Mouse (Mus musculus): ENCODE results near the gene Izumo1. TPM values are rescaled to one million over a fixed set of nuclear protein-coding genes. Genes with fewer than 3 reads are reported as not detected.

Gene Izumo1
- polyA plus RNA-seq (2014; fragmentation: Nextera tagmentation; extraction: Ambion mirVana), result 0.13 and 0.27 TPM in 2 replicates

DNA sequence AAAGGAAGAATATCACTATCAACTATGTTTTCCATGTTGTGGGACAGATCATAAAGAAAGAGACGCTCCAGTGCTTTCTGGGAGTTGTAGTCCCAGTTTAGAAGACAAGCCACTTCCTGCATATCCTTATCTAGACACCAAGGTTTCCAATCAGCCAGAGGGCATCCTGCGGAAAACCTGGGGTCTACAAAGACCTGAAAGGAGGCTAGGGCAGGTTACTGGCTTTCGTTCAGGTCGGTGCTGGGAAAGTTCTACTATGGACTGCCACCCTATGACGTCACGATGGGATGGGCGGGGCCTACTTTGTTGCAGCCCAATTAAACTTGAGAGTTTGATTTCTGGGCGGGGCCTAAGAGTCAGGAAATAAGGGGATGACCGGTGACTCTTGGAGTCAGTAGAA lies at the start of gene Izumo1:
TSS of gene Izumo1 (plus strand) at position 369 of the 400 bp plus-strand sequence.
- Histone ChIP-seq H3K9ac (ENCODE audit: low read length) (no peak within 1 kb of the TSS), H3K4me3 (ENCODE audit: low read depth, low read length) (no peak within 1 kb of the TSS), H3K36me3 (ENCODE audit: control insufficient read depth, insufficient read depth, low read length) (no peaks in the 10 kb centered on the region), H3K4me1 (replicated peaks; ENCODE audit: control insufficient read depth, insufficient read depth, low read length) (no peaks in the 10 kb centered on the region), H3K27ac (ENCODE audit: low read depth) (no peak within 1 kb of the TSS), H3K27me3 (replicated peaks; ENCODE audit: control insufficient read depth, insufficient read depth, low read length) (peaks cover 24% of the 10 kb centered on the region), H3K4me2 (ENCODE audit: low read length) (no peak within 1 kb of the TSS), H3K9me3 (ENCODE audit: control insufficient read depth, low read length) (no peaks in the 10 kb centered on the region)
- no peak for ATAC-seq (replicated peaks; ENCODE audit: low FRiP score, low TSS enrichment, low read depth)
- 29% methylated on average over 9 of the region's 9 CpGs for WGBS
- DNase-seq (ENCODE audit: low spot score), result no peak

DNA sequence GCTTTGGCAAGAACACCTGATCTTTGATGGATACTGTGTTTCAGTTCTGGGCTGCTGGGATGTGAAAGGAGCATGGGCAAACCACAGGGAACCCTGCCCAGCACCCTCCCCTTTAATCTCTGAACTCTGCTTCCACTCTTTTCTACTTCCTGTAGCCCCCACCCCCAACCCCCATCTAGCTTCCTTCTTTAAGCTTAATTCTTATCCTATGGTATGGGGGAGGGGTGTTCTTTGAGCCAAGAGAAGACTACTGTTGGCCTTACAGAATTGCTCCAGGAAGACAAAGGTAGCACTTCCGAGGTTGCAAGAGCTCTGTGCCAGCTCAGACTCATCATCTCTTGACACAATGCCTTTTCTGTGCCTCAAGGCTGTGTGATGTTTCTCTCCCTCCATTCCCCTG lies 49.6 kb upstream of the Izumo1 start:
- H3K9ac ChIP-seq (ENCODE audit: low read length), result no peak overlapping the region
- peaks cover 11% of the 10 kb centered on the region for H3K36me3 ChIP-seq (ENCODE audit: control insufficient read depth, insufficient read depth, low read length)
- no peaks in the 10 kb centered on the region for H3K27me3 ChIP-seq (replicated peaks; ENCODE audit: control insufficient read depth, insufficient read depth, low read length)
- no peak overlapping the region for H3K27ac ChIP-seq (ENCODE audit: low read depth)
- no peak for DNase-seq (ENCODE audit: low spot score)
- H3K4me3 ChIP-seq (ENCODE audit: low read depth, low read length), result no peak overlapping the region
- H3K4me1 ChIP-seq (replicated peaks; ENCODE audit: control insufficient read depth, insufficient read depth, low read length), result peaks cover 27% of the 10 kb centered on the region
- WGBS, result 53% methylated on average over 1 of the region's 1 CpGs
- H3K4me2 ChIP-seq (ENCODE audit: low read length), result no peak overlapping the region
- no peaks in the 10 kb centered on the region for H3K9me3 ChIP-seq (ENCODE audit: control insufficient read depth, low read length)
- no peak for ATAC-seq (replicated peaks; ENCODE audit: low FRiP score, low TSS enrichment, low read depth)

DNA sequence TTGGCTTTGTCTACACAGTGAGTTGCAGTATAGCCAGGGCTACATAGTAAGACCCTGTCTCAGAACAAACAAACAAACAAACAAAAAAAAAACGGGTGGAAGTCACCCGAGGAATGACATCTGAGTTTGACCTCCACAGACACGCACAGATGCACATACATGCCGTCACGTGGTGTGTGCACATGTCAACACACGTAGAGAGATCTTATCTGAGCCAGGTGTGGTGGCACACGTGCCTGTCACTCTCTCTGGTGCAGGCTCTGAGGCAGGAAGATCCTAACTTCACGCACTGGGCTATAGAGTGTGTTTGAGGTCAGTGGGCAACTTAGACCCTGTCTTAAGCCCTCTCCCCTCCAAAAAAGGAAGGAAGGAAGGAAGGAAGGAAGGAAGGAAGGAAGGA lies 47.7 kb upstream of the Izumo1 start:
- peaks cover 18% of the 10 kb centered on the region for H3K36me3 ChIP-seq (ENCODE audit: control insufficient read depth, insufficient read depth, low read length)
- no peak overlapping the region for H3K9ac ChIP-seq (ENCODE audit: low read length)
- peaks cover 19% of the 10 kb centered on the region for H3K4me1 ChIP-seq (replicated peaks; ENCODE audit: control insufficient read depth, insufficient read depth, low read length)
- H3K4me3 ChIP-seq (ENCODE audit: low read depth, low read length), result no peak overlapping the region
- no peaks in the 10 kb centered on the region for H3K27me3 ChIP-seq (replicated peaks; ENCODE audit: control insufficient read depth, insufficient read depth, low read length)
- ATAC-seq (replicated peaks; ENCODE audit: low FRiP score, low TSS enrichment, low read depth) (no peak), DNase-seq (ENCODE audit: low spot score) (no peak)
- no peak overlapping the region for H3K27ac ChIP-seq (ENCODE audit: low read depth)
- 82% methylated on average over 8 of the region's 8 CpGs for WGBS
- H3K4me2 ChIP-seq (ENCODE audit: low read length), result no peak overlapping the region
- no peaks in the 10 kb centered on the region for H3K9me3 ChIP-seq (ENCODE audit: control insufficient read depth, low read length)

GRCm38 (mm10) chr7:45574472-45575379 lies 46.9 kb upstream of the Izumo1 start:
- Histone ChIP-seq H3K4me3 (ENCODE audit: low read depth, low read length) (no peak overlapping the region), H3K27ac (ENCODE audit: low read depth) (no peak overlapping the region)
- no peak for DNase-seq (ENCODE audit: low spot score)

DNA sequence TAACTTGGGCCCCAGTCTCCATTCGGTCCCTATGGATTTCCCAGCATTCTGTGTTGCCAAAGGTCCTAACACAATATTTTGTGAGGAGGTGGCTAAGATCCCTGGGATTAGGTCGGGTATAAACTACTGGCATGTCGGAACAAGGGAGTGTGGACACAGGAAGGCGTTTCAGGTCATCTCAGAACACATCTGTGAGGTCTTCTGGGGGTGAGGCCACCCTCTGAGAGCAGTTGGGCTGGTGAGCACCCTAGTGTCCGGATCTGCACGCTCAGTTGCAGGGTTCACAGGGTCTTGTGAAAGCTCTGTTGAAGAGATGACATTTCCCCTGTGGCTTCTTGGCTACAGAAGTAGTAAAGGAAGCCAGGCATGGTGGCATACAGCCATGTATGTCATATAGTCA lies 35.7 kb upstream of the Izumo1 start:
- DNase-seq (ENCODE audit: low spot score), result no peak
- H3K4me2 ChIP-seq (ENCODE audit: low read length), result no peak overlapping the region
- no peaks in the 10 kb centered on the region for H3K27me3 ChIP-seq (replicated peaks; ENCODE audit: control insufficient read depth, insufficient read depth, low read length)
- H3K4me1 ChIP-seq (replicated peaks; ENCODE audit: control insufficient read depth, insufficient read depth, low read length), result no peaks in the 10 kb centered on the region
- no peaks in the 10 kb centered on the region for H3K9me3 ChIP-seq (ENCODE audit: control insufficient read depth, low read length)
- 91% methylated on average over 6 of the region's 6 CpGs for WGBS
- H3K27ac ChIP-seq (ENCODE audit: low read depth), result no peak overlapping the region
- H3K9ac ChIP-seq (ENCODE audit: low read length), result no peak overlapping the region
- H3K36me3 ChIP-seq (ENCODE audit: control insufficient read depth, insufficient read depth, low read length), result peaks cover 20% of the 10 kb centered on the region
- no peak for ATAC-seq (replicated peaks; ENCODE audit: low FRiP score, low TSS enrichment, low read depth)
- no peak overlapping the region for H3K4me3 ChIP-seq (ENCODE audit: low read depth, low read length)

More at GRCm38 (mm10) chr7:45574472-45575379, 46.9 kb upstream of the Izumo1 start:
- H3K4me1 ChIP-seq (replicated peaks; ENCODE audit: control insufficient read depth, insufficient read depth, low read length), result peaks cover 19% of the 10 kb centered on the region
- H3K27me3 ChIP-seq (replicated peaks; ENCODE audit: control insufficient read depth, insufficient read depth, low read length), result no peaks in the 10 kb centered on the region
- H3K9ac ChIP-seq (ENCODE audit: low read length), result no peak overlapping the region
- H3K36me3 ChIP-seq (ENCODE audit: control insufficient read depth, insufficient read depth, low read length), result peaks cover 18% of the 10 kb centered on the region
- WGBS, result 75% methylated on average over 15 of the region's 15 CpGs
- 0 out of 2 replicates have a peak overlapping the region, but pooled peaks have one; percentile 11 for H3K4me2 ChIP-seq (ENCODE audit: low read length)
- no peak; the same call in 1 of the 2 replicates for ATAC-seq (replicated peaks; ENCODE audit: low FRiP score, low TSS enrichment, low read depth)
- no peaks in the 10 kb centered on the region for H3K9me3 ChIP-seq (ENCODE audit: control insufficient read depth, low read length)

DNA sequence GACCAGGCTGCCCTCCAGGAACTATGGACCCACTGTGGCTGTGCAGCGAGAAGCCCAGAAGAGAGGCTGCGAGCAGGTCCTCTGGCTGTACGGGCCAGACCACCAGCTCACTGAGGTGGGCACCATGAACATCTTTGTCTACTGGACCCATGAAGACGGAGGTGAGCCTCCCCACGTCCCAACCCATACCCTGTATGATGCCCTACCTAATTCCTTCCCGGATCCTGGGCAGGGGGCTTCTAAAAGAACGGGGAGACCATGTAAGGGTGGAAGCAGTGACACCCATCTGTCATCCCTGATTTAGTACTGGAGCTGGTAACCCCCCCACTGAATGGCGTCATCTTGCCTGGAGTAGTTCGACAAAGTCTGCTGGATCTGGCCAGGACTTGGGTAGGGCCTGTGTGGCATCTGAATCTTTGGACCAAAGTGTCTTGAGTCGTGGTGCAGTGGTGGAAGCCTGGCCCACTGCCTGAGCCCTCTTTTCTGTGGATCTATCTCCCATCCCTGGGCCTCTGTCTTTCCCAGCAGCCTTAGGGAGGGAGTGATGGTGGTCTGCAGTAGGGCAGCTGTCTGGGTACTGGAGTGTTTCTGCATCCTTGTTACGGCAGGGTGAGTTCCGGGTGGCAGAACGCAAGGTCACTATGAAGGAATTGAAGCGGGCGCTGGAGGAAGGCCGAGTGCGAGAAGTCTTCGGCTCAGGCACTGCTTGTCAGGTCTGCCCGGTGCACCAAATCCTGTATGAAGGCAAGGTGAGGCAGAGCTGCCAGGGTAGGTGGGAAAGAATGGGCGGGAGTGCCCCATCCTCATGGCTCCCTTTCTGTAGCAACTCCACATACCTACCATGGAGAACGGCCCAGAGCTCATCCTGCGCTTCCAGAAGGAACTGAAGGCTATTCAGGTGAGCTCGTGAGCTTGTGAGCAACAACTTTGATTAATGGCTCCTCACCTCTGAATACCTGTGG lies 33.7 kb upstream of the Izumo1 start:
- ATAC-seq (replicated peaks; ENCODE audit: low FRiP score, low TSS enrichment, low read depth), result no peak
- Histone ChIP-seq H3K4me1 (replicated peaks; ENCODE audit: control insufficient read depth, insufficient read depth, low read length) (no peaks in the 10 kb centered on the region), H3K9ac (ENCODE audit: low read length) (no peak overlapping the region), H3K4me3 (ENCODE audit: low read depth, low read length) (no peak overlapping the region), H3K9me3 (ENCODE audit: control insufficient read depth, low read length) (no peaks in the 10 kb centered on the region), H3K4me2 (ENCODE audit: low read length) (no peak overlapping the region), H3K27ac (ENCODE audit: low read depth) (no peak overlapping the region), H3K27me3 (replicated peaks; ENCODE audit: control insufficient read depth, insufficient read depth, low read length) (no peaks in the 10 kb centered on the region), H3K36me3 (ENCODE audit: control insufficient read depth, insufficient read depth, low read length) (peaks cover 14% of the 10 kb centered on the region)
- 92% methylated on average over 23 of the region's 23 CpGs for WGBS
- DNase-seq (ENCODE audit: low spot score), result no peak

DNA sequence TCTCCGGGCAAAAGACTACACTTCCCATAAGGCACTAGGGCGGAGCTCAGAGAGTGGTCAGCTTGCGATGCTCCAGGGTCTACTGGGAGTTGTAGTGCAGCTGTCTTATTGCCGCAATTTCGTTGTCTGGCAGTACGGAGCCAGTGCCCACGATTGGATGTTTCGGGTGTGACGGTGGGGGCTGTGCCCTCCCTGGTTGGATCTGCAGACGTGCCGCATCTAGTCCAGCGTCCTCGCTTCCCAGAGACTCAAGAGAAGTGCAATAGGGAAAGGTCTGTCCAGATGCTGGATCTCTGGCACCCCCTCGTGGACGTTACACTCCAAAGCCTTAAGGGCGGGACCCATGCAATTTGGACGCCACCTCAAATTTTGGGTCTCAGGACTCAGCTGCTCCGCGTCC lies 32.4 kb upstream of the Izumo1 start:
- Histone ChIP-seq H3K9me3 (ENCODE audit: control insufficient read depth, low read length) (no peaks in the 10 kb centered on the region), H3K4me2 (ENCODE audit: low read length) (peak overlapping the region; percentile 40), H3K27ac (ENCODE audit: low read depth) (no peak overlapping the region), H3K9ac (ENCODE audit: low read length) (no peak overlapping the region), H3K27me3 (replicated peaks; ENCODE audit: control insufficient read depth, insufficient read depth, low read length) (no peaks in the 10 kb centered on the region), H3K36me3 (ENCODE audit: control insufficient read depth, insufficient read depth, low read length) (peaks cover 14% of the 10 kb centered on the region), H3K4me1 (replicated peaks; ENCODE audit: control insufficient read depth, insufficient read depth, low read length) (no peaks in the 10 kb centered on the region), H3K4me3 (ENCODE audit: low read depth, low read length) (peak overlapping the region; percentile 21; the same call in 1 of the 2 replicates)
- ATAC-seq (replicated peaks; ENCODE audit: low FRiP score, low TSS enrichment, low read depth) (peak; percentile 91), DNase-seq (ENCODE audit: low spot score) (peak; percentile 95)
- WGBS, result 2% methylated on average over 19 of the region's 19 CpGs

DNA sequence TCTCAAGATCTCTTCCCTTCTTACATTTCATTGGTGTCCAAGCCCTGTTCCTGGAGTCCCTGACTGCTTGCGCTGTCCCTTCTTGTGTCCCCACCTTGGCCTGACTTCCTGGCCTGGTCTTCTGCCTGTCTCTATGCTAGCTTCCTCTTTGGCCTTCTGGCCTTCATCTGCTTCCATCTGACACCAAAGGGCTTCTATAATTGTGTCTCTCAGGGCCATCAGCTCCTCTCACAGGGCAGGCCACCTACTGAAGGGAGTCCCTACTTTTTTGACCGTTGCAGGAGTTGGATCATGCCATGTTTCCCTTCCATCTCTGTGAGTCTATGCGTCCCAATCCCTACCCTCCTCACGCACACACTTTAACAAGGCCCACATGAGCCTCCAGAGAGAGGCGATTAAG lies 31.7 kb upstream of the Izumo1 start:
- Histone ChIP-seq H3K4me2 (ENCODE audit: low read length) (no peak overlapping the region), H3K27ac (ENCODE audit: low read depth) (no peak overlapping the region), H3K9ac (ENCODE audit: low read length) (no peak overlapping the region), H3K27me3 (replicated peaks; ENCODE audit: control insufficient read depth, insufficient read depth, low read length) (no peaks in the 10 kb centered on the region), H3K4me1 (replicated peaks; ENCODE audit: control insufficient read depth, insufficient read depth, low read length) (no peaks in the 10 kb centered on the region), H3K36me3 (ENCODE audit: control insufficient read depth, insufficient read depth, low read length) (peaks cover 12% of the 10 kb centered on the region), H3K4me3 (ENCODE audit: low read depth, low read length) (no peak overlapping the region), H3K9me3 (ENCODE audit: control insufficient read depth, low read length) (no peaks in the 10 kb centered on the region)
- ATAC-seq (replicated peaks; ENCODE audit: low FRiP score, low TSS enrichment, low read depth) (no peak), DNase-seq (ENCODE audit: low spot score) (no peak)
- WGBS, result 94% methylated on average over 5 of the region's 5 CpGs
